Mouse (Mus musculus) activated CD4-positive, CD25-positive, alpha-beta regulatory T cell, adult 4 months (primary cell): ENCODE measurements around the gene Tdrd7. TPM values are rescaled to one million over a fixed set of nuclear protein-coding genes. Genes with fewer than 3 reads are reported as not detected.
A peak's percentile ranks its signal among the peaks of the same experiment; 100 is the strongest.

Experiments used
- ATAC-seq: one replicate; pipeline ENCODE4 v1.8.0; 2017
- polyA plus RNA-seq, 2 experiments: library from polyadenylated mRNA; unstranded; fragments of 100-300 nt; shearing (Covaris generic); gene quantifications; one replicate each; pipeline ENCODE4 v1.2.1; 2017

The Tdrd7 gene
- 1 to 10 TPM in 1 of 2 experiments, under 1 TPM in 1; 0.61 to 3.5 TPM for polyA plus RNA-seq

DNA sequence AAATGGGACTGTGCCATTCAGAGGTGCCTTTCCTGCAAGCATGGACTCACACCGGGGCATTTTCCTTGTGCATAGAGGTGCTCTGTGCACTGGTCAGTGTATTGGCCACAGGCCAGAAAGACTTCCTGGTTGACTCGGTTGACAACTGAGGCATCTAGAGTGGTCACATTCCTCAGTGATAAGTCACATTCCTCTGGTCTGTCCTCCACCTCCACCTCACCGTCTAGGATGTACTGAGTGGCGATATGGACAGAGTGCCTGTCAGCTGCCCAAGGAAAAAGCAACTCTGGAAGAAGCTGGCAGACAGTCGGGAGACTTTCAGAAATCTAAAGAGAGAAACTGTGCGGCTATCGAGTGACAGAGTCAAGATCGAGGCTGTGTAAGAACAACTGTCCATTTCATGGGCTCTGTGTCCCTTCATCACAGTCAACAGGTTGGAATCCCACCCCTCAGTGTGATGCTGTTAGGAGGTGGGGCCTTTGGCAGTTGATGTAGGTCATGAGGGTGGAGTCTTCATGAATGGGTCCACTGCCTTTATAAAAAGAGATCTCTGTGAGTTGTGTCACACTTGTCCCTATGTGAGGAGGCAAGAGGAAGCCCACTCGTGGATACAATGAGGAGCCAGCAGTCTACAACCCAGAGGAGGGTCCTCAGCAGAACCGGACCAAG, at the start of gene Tdrd7:
TSS of gene Tdrd7 (plus strand) at position 564 of the 669 bp plus-strand sequence.
- no peak for ATAC-seq

DNA sequence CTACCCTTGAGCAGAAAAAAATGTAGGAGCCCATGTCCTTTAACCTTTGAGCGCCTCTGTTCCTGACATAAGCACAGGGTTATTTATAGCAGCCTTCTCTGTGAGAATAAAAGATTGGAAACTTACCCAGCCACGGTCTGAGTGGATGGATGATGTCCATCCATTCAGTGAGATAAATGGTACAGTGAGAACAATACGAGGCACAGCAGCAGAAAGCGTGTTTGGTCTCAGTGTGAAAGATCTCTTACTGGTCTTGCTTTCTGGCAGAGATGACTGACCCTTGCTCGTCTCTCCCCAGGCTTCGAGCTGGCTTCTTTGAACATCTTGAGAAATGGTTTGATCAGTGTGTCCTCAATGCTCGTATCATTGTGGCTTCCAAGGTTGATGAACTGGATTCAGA, 48.0 kb upstream of the Tdrd7 start:
- no peak for ATAC-seq

DNA sequence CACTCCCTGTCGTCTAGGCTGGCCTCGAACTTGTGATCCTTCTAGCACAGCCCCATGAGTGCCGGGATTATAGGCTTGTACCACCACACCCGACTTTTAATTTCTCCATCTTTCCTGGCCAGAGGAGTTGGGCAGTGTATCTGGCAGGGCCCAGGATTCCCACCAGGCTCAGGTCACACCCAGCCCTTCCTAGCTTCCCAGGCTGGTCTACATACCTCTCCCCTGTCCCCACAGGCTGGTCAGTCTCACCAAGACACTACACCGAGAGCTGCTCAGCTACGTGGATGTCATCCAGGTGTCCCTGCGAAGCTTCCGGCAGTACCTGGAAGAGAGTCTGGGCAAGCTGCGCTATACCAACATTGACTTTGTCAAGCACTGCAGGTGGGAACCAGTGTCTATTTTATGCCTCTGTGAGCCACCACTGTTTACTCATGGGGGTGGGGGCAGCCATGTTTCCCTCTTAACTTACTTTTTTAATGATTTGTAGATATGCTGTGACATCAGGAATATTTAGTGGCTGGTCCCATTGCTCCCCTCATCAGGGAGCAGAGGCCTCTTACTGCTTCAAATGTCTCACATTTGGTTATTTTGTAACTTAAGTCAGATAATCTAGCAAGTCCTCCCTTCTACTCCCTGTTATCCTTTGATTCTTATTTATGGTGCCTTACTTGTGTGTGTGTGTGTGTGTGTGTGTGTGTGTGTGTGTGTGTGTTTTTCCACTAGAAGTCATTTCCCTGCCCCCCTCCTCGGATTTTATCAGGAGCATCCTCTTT, 43.3 kb upstream of the Tdrd7 start:
- no peak for ATAC-seq

- no peak for ATAC-seq
Measured at GRCm38 (mm10) chr4:45924011-45924410, 41.1 kb upstream of the Tdrd7 start.

- no peak for ATAC-seq
Measured at GRCm38 (mm10) chr4:45928561-45928960, 36.6 kb upstream of the Tdrd7 start.

- no peak for ATAC-seq
Measured at GRCm38 (mm10) chr4:45941628-45942044, 23.5 kb upstream of the Tdrd7 start.

DNA sequence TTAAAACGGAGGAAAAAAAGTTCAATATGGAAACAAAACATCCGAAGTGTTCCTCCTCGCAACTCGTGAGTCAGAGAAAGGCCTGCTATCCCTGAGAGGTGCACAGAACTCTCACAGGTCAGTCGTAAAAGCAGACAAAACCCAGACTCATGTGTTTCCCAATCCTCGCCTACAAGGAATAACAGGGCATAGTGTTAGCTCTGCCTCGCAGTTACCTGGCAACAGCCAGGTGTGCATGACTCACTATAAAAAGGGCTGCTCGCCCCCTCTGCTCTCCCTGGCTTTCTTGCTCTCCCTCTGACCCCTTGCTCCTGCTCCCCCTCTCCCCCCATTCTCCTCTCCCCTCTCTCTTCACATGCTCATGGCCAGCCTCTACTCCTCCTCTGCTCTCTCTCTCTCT, 17.4 kb upstream of the Tdrd7 start:
- ATAC-seq = no peak

- peak; percentile 32 for ATAC-seq
Measured at GRCm38 (mm10) chr4:45949109-45949848, 15.9 kb upstream of the Tdrd7 start.

DNA sequence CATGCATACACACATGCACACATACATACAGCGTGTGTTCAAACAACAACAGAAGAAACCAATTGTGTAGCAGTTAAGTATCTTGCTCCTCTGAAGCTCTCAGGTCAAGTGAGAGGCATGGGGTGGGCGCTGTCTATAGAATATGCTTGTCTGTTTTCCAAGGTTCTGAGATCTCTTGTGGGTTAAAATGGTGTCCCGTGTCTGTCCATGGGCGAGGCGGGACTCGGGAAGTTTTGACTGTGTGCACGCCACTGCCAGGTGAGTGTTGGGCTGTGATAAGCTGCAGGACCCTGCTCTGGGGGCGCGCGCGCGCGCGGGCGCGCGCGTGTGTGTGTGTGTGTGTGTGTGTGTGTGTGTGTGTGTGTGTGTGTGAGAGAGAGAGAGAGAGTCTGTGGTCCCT, 13.3 kb upstream of the Tdrd7 start:
- ATAC-seq = no peak

DNA sequence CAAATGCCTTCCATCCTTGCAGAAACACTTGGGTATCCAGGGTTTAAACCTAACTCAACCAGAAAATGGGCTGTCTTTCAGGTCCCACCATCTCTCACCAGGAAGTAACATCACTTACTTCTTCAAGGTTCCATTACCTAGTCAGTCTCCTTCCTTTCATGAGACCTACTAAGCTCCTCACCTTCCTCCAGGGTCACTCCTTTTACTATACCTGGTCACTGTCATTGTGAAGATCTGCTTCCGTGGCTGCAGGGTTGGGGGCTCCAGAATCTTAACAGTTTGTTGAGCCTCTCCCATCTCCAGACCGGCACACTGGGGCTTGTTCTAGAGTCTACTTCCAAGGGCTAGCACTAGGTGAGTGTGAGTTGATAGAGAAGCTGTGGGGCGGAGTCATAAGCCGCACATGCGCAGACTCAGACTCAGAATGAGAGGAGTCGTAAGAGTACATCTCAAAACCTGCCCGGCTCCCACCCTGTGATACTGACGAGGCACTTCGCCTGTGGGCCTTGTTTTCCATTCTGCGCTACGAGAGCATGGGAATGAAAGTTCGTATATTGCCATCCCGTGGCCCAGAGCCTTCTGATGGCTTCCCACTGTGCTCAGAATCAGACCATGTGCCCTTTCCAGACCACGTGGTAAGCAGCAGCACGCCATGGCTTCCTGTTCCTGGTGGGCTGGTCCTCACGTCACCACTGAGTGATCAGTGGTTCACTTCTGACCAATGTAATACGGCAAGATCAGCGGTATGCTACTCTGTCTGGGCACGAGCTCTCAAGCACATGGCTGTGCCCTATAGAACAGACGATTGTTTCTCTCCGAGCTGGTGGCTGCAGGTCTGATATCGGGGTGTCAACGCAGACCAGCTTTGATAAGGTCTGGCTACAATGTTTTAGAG, 11.9 kb upstream of the Tdrd7 start:
- no peak for ATAC-seq

DNA sequence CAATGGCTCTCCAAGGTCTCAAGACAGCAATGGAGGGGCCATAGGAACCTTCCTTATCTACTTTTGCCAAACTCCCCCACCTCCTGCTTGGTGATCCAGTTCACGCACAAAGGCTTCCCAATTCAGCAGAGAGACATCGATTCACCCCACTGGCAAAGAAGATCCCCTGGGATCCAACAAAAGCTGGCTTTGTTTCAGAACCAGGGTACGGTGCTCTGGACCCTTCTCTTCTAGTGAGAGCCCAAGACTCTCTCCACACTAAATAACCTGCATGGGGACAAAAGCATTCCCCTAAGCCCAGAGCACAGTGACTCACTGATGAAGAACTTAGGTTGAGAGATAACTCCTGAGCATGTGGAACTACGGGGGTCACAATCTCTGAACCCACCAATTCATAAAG, 9.9 kb upstream of the Tdrd7 start:
- ATAC-seq = no peak

DNA sequence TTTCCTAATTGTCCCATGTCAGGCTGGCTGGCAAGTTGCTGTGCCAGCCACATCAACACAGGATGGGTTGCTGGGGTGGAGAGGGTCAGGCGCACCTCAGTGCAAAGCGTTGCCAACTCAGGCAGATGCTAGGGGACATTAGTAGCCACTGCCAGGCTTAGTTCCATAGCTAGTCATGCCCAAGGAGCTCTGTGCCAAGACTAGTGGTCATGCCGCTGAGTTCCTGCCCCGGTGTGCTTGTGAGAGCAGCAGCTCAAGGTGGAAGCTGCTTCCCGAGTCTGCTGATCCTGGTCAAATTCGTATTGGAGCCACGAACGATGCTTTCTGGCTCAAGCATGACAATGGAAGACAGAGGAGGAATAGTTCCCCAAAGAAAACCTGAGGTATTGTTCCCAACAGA, 9.0 kb upstream of the Tdrd7 start:
- ATAC-seq = no peak

DNA sequence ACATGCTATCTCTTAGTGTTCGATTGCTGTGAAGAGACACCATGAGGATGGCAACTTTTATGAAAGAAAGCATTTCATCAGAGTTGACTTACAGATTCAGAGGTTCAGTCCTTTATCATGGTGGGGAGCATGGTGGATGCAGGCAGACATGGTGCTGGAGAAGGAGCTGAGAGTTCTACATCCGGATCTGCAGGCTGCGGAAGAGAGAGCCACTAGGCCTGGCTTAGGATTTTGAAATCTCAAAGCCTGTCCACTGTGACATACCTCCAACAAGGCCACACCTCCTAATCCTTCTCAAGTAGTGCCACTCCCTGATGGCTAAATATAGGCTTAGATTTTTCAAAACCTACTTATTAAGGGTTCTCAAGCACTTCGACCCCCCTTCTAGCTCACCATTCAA, 8.4 kb upstream of the Tdrd7 start:
- ATAC-seq = no peak

GRCm38 (mm10) chr4:45965737-45966447, 758 bp downstream of the Tdrd7 start:
- no peak for ATAC-seq

GRCm38 (mm10) chr4:45966716-45967115, 1.6 kb downstream of the Tdrd7 start:
- no peak for ATAC-seq

GRCm38 (mm10) chr4:45967479-45968341, 2.6 kb downstream of the Tdrd7 start:
- no peak for ATAC-seq

- no peak for ATAC-seq
Measured at GRCm38 (mm10) chr4:45969051-45969450, 3.9 kb downstream of the Tdrd7 start.

GRCm38 (mm10) chr4:45970048-45970560, 5.0 kb downstream of the Tdrd7 start:
- ATAC-seq = no peak

DNA sequence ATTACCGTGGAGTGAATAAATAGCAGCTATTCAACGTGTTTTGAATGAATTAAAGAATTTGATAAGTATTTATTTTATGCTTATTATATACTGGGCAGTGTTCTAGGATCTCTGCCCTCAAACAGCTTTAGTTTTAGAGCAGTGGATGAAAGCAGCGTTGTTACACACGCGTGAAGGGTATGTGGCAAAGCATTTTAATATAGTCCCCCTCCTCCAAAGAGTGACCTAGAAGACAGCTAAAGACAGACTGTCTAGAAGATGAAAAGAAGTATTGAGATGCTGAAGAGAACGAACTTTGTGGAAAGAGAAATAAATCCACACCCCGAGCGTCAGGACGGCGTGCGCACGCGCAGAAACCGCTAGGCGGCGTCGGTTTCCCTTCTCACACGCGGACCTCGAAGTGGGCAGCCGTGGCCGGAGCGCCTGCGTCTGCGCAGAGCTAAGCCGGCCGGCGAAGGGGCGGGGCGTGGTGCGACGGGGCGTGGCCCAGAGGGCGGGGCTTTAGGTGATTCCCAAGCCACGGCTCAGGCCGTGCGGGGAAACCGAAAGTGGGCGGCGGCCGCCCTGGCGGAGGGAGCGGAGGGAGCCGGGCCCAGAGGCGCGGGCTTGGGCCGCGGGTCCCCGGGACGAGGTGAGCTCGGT, 6.8 kb downstream of the Tdrd7 start:
- peak; percentile 70 for ATAC-seq

DNA sequence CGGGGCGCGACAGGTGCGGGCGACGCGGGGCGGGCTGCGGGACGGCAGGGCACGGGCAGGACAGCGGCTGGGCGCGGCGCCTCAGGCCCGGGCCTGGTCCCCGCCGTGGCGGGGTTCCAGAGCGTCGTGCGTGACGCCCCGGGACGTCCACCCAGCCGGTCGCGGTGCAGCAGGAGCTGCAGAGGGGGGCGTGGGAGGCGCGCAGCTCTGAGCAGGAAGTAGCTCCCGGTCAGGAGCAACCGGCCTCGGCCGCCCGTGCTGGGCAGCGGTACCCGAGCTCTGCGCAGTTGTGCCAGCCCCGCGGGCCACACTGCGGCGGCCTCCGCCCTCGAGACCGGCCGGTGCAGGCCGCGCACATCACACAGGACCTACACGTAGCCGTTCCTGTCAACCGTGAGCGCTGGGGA, 7.3 kb downstream of the Tdrd7 start:
- peak; percentile 44 for ATAC-seq
